Mouse (Mus musculus): Measurements from ENCODE around the gene Clasp2.

DNA sequence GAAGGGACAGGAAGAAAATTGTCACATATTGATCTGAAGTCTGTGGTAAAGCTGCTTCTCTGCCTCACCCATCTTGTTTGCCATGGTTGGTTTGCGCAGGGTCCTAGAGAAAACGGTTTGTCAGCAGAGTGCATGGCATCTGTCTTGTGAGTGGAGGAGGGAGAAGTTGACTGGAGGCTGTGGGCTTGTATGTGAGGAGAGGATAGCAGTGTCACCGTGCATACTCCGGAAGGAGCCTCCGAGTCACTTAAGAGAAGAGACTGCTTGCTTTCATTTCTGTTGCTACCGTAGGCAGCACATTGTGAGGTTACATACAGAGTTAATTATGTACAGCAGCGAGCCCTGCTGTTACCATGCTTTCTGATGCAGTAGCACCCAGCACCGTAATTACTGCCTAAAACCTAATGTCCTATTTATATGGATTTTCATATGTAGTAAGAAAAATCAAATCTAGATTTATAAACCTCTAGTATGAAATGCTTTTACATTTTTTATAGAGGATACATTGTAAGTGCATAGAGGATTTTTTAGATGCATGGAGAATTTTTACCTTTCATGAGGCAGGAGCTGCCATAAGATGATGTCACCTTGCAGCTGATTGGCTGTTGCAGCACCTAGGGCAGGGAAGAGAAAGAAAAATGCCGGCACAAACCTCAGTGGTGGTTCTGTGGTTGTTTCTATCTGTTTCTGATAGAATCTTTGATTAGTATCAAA lies 70.8 kb downstream of the Clasp2 start:
- TF ChIP-seq CTCF (IDR thresholded peaks at IDR 0.05; ENCODE audit: borderline replicate concordance, insufficient read depth, low read length): no peak
- TF ChIP-seq POLR2A (IDR thresholded peaks at IDR 0.05; ENCODE audit: low read depth, low read length): no peak

Data from embryonic fibroblast, embryonic 13.5 days (primary cell).